ENCODE assay signal across 9 mouse cellular contexts in genomic region chr9:88361211-88361909, GRCm38 (mm10). TPM values are rescaled to one million over a fixed set of nuclear protein-coding genes. Genes with fewer than 3 reads are reported as not detected.
DNase-seq lines count a peak whose midpoint lies in the region; ATAC-seq and TF ChIP-seq lines count a peak whose summit lies in the region.
"Had no signal": no experiment of that assay in that cellular context is flagged by ENCODE, and none has a peak within 500 bp of the region (broad histone marks: within the 10 kb centered on the region; RNA-seq: fewer than 3 reads in every experiment).

No protein-coding gene starts in this region.

- DNase-seq in heart, adult 11 months = peak; percentile 98
- peak; percentile 33 for DNase-seq in adrenal gland, adult 8-10 months
- DNase-seq in heart, postnatal 0 days (ENCODE audit: low spot score) = peak; percentile 55
- peak; percentile 4 for DNase-seq in lung, embryonic 14.5 days
- no peak for DNase-seq in embryo, embryonic 9.5 days (ENCODE audit: extremely low spot score)
- no peak for DNase-seq in gastrocnemius, adult 8-10 months (ENCODE audit: low spot score in 2 of 2)
- DNase-seq in gastrocnemius, postnatal 10 days = no peak

- H3K27ac ChIP-seq in heart, embryonic 11.5 days (ENCODE audit: low read depth, low read length) = no peak overlapping the region
- peak overlapping the region; percentile 58 for H3K27ac ChIP-seq in heart, postnatal 0 days (ENCODE audit: low read depth)
- H3K27ac ChIP-seq in lung, embryonic 14.5 days (ENCODE audit: low read depth) = peak overlapping the region; percentile 60; the same call in 1 of the 2 replicates
- H3K27ac ChIP-seq: forebrain, embryonic 10.5 days had no signal

- no peak overlapping the region for H3K9ac ChIP-seq in heart, embryonic 11.5 days (ENCODE audit: low read depth, low read length)
- H3K9ac ChIP-seq in heart, postnatal 0 days (replicated peaks; ENCODE audit: low read depth, low read length) = no peak overlapping the region
- H3K9ac ChIP-seq in lung, embryonic 14.5 days = no peak overlapping the region

- H3K27me3 ChIP-seq in heart, embryonic 11.5 days (ENCODE audit: control insufficient read depth, insufficient read depth, low read length) = no peaks in the 10 kb centered on the region
- no peaks in the 10 kb centered on the region for H3K27me3 ChIP-seq in heart, postnatal 0 days (ENCODE audit: control insufficient read depth, insufficient read depth, low read length)
- H3K27me3 ChIP-seq in lung, embryonic 14.5 days (ENCODE audit: insufficient read depth, low read length) = no peaks in the 10 kb centered on the region

- TF ChIP-seq CTCF in heart, postnatal 0 days (IDR thresholded peaks at IDR 0.05; ENCODE audit: low read depth) = no peak
- no peak for TF ChIP-seq CTCF in lung, embryonic 14.5 days (IDR thresholded peaks at IDR 0.05; ENCODE audit: low read depth)

- H3K4me1 ChIP-seq in heart, embryonic 11.5 days (ENCODE audit: control insufficient read depth, insufficient read depth, low read length) = peaks cover 16% of the 10 kb centered on the region
- peaks cover 22% of the 10 kb centered on the region for H3K4me1 ChIP-seq in heart, postnatal 0 days (ENCODE audit: control insufficient read depth, insufficient read depth)
- no peaks in the 10 kb centered on the region for H3K4me1 ChIP-seq in lung, embryonic 14.5 days (ENCODE audit: insufficient read depth)

- peaks cover 3% of the 10 kb centered on the region; the same call in 1 of the 2 replicates for H3K36me3 ChIP-seq in heart, embryonic 11.5 days (ENCODE audit: control insufficient read depth, insufficient read depth, low read length)
- H3K36me3 ChIP-seq in heart, postnatal 0 days (replicated peaks; ENCODE audit: control insufficient read depth, insufficient read depth, low read length) = peaks cover 24% of the 10 kb centered on the region
- H3K36me3 ChIP-seq in lung, embryonic 14.5 days (ENCODE audit: insufficient read depth) = no peaks in the 10 kb centered on the region
- H3K36me3 ChIP-seq: forebrain, embryonic 10.5 days had no signal

- no peak overlapping the region for H3K4me2 ChIP-seq in heart, embryonic 11.5 days
- peak overlapping the region; percentile 4; the same call in 1 of the 2 replicates for H3K4me2 ChIP-seq in heart, postnatal 0 days (ENCODE audit: low read depth, low read length)
- H3K4me2 ChIP-seq in lung, embryonic 14.5 days = no peak overlapping the region

- ATAC-seq in heart, embryonic 11.5 days (replicated peaks; ENCODE audit: insufficient number of reproducible peaks, low FRiP score, low TSS enrichment) = no peak; the same call in 1 of the 2 replicates
- ATAC-seq in heart, postnatal 0 days (ENCODE audit: insufficient read depth, low read depth) = peak; percentile 54
- no peak for ATAC-seq in lung, embryonic 14.5 days (ENCODE audit: insufficient read depth)

- 0 out of 2 replicates have a peak, but pooled peaks cover 3% of the 10 kb centered on the region for H3K9me3 ChIP-seq in heart, embryonic 11.5 days (replicated peaks; ENCODE audit: control insufficient read depth, low read length)
- no peaks in the 10 kb centered on the region for H3K9me3 ChIP-seq in heart, postnatal 0 days (replicated peaks; ENCODE audit: control insufficient read depth, low read length)
- no peaks in the 10 kb centered on the region for H3K9me3 ChIP-seq in lung, embryonic 14.5 days (ENCODE audit: low read depth, low read length)
- H3K9me3 ChIP-seq: forebrain, embryonic 10.5 days had no signal

- 65% methylated on average over 14 of the region's 14 CpGs for WGBS in heart, embryonic 11.5 days (ENCODE audit: insufficient replicate concordance)
- WGBS in heart, postnatal 0 days = 49% methylated on average over 14 of the region's 14 CpGs
- WGBS in lung, embryonic 14.5 days = 62% methylated on average over 14 of the region's 14 CpGs

- no peak for TF ChIP-seq EP300 in heart, postnatal 0 days (IDR thresholded peaks at IDR 0.05; ENCODE audit: low read depth)

- no peak overlapping the region for H3K4me3 ChIP-seq in heart, embryonic 11.5 days (ENCODE audit: low read depth, low read length)
- H3K4me3 ChIP-seq in heart, postnatal 0 days (ENCODE audit: low read depth, low read length) = no peak overlapping the region
- no peak overlapping the region for H3K4me3 ChIP-seq in lung, embryonic 14.5 days (ENCODE audit: low read depth, low read length)
- H3K4me3 ChIP-seq: forebrain, embryonic 10.5 days had no signal

RNA-seq across cellular contexts. Expression of gene Nt5e, which starts 34.4 kb away (rescaled TPM):
- polyA plus RNA-seq in heart, embryonic 11.5 days (2014; fragmentation: Nextera tagmentation; extraction: Ambion mirVana) = 2.8 and 3.0 TPM in 2 replicates
- 10 to 100 TPM in 2 of 4 experiments, 1 to 10 TPM in 2; 5.7 to 13.6 (median 8.9) TPM for total RNA-seq in adrenal gland, adult 8-10 months (2022)
- 17.0 and 24.4 TPM in 2 replicates for total RNA-seq in heart, postnatal 0 days (2014; rRNA removed; ENCODE audit: low replicate concordance)
- 9.2 and 9.4 TPM in 2 replicates for polyA plus RNA-seq in heart, postnatal 0 days (2015; fragmentation: Nextera tagmentation; extraction: Ambion mirVana)
- polyA plus RNA-seq in lung, embryonic 14.5 days (2014; fragmentation: Nextera tagmentation; extraction: Ambion mirVana) = 2.1 and 2.3 TPM in 2 replicates
- 1 to 10 TPM; 1.3 to 2.4 (median 1.9) TPM for total RNA-seq in gastrocnemius, adult 8-10 months (2022)
- total RNA-seq in gastrocnemius, postnatal 10 days (2021) = 1 to 10 TPM; 7.2 to 8.4 TPM

Comparison
In these comparisons a context has a peak if more than half of its experiments do, and no peak if none do; other contexts are left out.
1. DNase-seq: peak in heart, adult 11 months (single experiment), adrenal gland, adult 8-10 months (single experiment), heart, postnatal 0 days (single experiment) and lung, embryonic 14.5 days (single experiment); none in embryo, embryonic 9.5 days (single experiment), gastrocnemius, adult 8-10 months (0 of 2) and gastrocnemius, postnatal 10 days (single experiment).